ENCODE assay signal across 15 mouse cellular contexts in the genomic region with DNA sequence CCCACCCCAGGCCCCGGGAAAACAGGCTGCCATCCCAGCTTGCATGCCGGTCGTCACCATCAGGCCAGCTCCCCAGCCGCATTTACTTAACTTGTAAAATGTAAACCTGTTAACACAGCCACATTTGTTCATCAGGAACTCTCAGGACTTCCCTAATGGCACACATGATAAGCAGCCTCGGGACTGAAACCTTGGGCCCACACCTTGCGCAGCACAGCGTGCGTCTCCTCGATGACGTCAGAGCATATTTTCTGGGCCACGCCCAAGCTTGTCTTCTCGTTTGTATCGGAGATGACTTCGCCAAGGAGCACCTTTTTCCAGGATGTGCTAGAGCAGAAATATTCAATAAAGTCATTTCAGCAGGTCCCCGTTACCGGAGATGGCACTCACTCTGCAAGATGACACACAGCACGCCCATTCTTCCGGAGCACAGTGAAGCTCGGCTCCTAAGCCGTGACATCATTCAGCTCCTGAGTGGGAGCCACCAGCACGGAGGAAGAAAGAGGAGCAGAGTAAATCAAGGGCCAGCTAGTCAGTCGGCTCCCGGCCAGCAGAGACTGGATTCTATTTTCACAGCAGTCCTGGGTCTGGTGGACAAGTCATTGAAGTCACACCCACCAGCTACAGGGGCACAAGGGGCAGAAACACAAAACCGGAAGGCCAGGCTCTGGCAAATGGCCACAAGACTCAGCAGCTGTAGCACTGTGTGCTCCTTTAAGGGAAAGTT. TPM values are rescaled to one million over a fixed set of nuclear protein-coding genes. Genes with fewer than 3 reads are reported as not detected.
DNase-seq lines count a peak whose midpoint lies in the region; ATAC-seq lines count a peak whose summit lies in the region.
"Had no signal": no experiment of that assay in that cellular context is flagged by ENCODE, and none has a peak within 500 bp of the region (broad histone marks: within the 10 kb centered on the region; RNA-seq: fewer than 3 reads in every experiment).

No protein-coding gene starts in this region.

- no peaks in the 10 kb centered on the region for H3K27me3 ChIP-seq in stomach, embryonic 16.5 days (ENCODE audit: control insufficient read depth, insufficient read depth, low read length)
- H3K27me3 ChIP-seq: forebrain, embryonic 15.5 days; hindbrain, embryonic 12.5 days had no signal

- peaks cover 8% of the 10 kb centered on the region; the same call in 1 of the 2 replicates for H3K4me1 ChIP-seq in stomach, embryonic 16.5 days (ENCODE audit: control insufficient read depth, insufficient read depth, low read length)
- H3K4me1 ChIP-seq: forebrain, embryonic 15.5 days had no signal

- H3K36me3 ChIP-seq in stomach, embryonic 16.5 days (ENCODE audit: control insufficient read depth, insufficient read depth, low read length) = peaks cover 3% of the 10 kb centered on the region; the same call in 1 of the 2 replicates

- H3K4me3 ChIP-seq in stomach, embryonic 16.5 days (replicated peaks; ENCODE audit: low read length) = no peak overlapping the region
- H3K4me3 ChIP-seq: forebrain, embryonic 15.5 days; hindbrain, embryonic 12.5 days had no signal

- H3K9me3 ChIP-seq in stomach, embryonic 16.5 days (replicated peaks; ENCODE audit: control insufficient read depth, low read length) = no peaks in the 10 kb centered on the region
- H3K9me3 ChIP-seq: forebrain, embryonic 15.5 days; hindbrain, embryonic 12.5 days had no signal

- 72% methylated on average over 24 of the region's 24 CpGs for WGBS in stomach, embryonic 16.5 days

- peak; percentile 41 for DNase-seq in kidney, postnatal 10 days
- DNase-seq in kidney, adult 8-10 months = no peak
- DNase-seq in thymus, postnatal 0 days (ENCODE audit: low spot score) = peak; percentile 40
- DNase-seq in thymus, postnatal 4 days = no peak
- DNase-seq in brain, adult 2 months (ENCODE audit: low read depth, low spot score) = peak; percentile 46
- DNase-seq in adrenal gland, adult 2 months = no peak
- no peak for DNase-seq in left cerebral cortex, postnatal 4 days
- DNase-seq: heart, adult 18-20 months had no signal

- peak overlapping the region; percentile 62; the same call in 1 of the 2 replicates for H3K27ac ChIP-seq in stomach, embryonic 16.5 days (ENCODE audit: low read length)
- H3K27ac ChIP-seq: forebrain, embryonic 15.5 days; hindbrain, embryonic 12.5 days had no signal

- peak; percentile 67; the same call in 1 of the 2 replicates for ATAC-seq in stomach, embryonic 16.5 days (ENCODE audit: insufficient read depth, low FRiP score)
- ATAC-seq: forebrain, embryonic 15.5 days had no signal

- intact Hi-C loops in left cerebral cortex, postnatal 4 days (cut with DNase I) = no loop called here

- H3K9ac ChIP-seq in stomach, embryonic 16.5 days (ENCODE audit: low read length) = no peak overlapping the region
- H3K9ac ChIP-seq: forebrain, embryonic 15.5 days had no signal

- no peak overlapping the region for H3K4me2 ChIP-seq in stomach, embryonic 16.5 days (ENCODE audit: low read depth, low read length)
- H3K4me2 ChIP-seq: forebrain, embryonic 15.5 days; hindbrain, embryonic 12.5 days had no signal

RNA-seq across cellular contexts. Expression of a gene that starts 18.7 kb away (rescaled TPM):
- polyA plus RNA-seq in thymus, postnatal 0 days (2015; fragmentation: Nextera tagmentation; extraction: Ambion mirVana) = 61.3 and 71.7 TPM in 2 replicates
- polyA plus RNA-seq in stomach, embryonic 16.5 days (2015; fragmentation: Nextera tagmentation; extraction: Ambion mirVana) = 10.7 and 11.8 TPM in 2 replicates
- total RNA-seq in adrenal gland, adult 2 months (2021) = 1 to 10 TPM; 3.0 to 4.6 TPM
- 8.0 and 10.5 TPM in 2 replicates for polyA plus RNA-seq in adrenal gland, adult 2 months (2012; rRNA removed)
- total RNA-seq in left cerebral cortex, postnatal 4 days (2021) = 10 to 100 TPM; 13.7 to 14.5 TPM

RNA-seq across cellular contexts. Expression of a gene that starts 20.5 kb away (rescaled TPM):
- polyA plus RNA-seq in thymus, postnatal 0 days (2015; fragmentation: Nextera tagmentation; extraction: Ambion mirVana) = 82.5 and 89.5 TPM in 2 replicates
- polyA plus RNA-seq in stomach, embryonic 16.5 days (2015; fragmentation: Nextera tagmentation; extraction: Ambion mirVana) = 149 and 167 TPM in 2 replicates
- total RNA-seq in adrenal gland, adult 2 months (2021) = 10 to 100 TPM; 82.4 to 93.0 TPM
- 114 and 137 TPM in 2 replicates for polyA plus RNA-seq in adrenal gland, adult 2 months (2012; rRNA removed)
- 10 to 100 TPM; 57.6 to 58.1 TPM for total RNA-seq in left cerebral cortex, postnatal 4 days (2021)

RNA-seq across cellular contexts. Expression of a gene that starts 42.8 kb away (rescaled TPM):
- 0.18 and 0.25 TPM in 2 replicates for polyA plus RNA-seq in thymus, postnatal 0 days (2015; fragmentation: Nextera tagmentation; extraction: Ambion mirVana)
- 0.25 and 0.34 TPM in 2 replicates for polyA plus RNA-seq in stomach, embryonic 16.5 days (2015; fragmentation: Nextera tagmentation; extraction: Ambion mirVana)
- 10 to 100 TPM in 1 of 2 experiments, 1 to 10 TPM in 1; 5.4 to 11.7 TPM for total RNA-seq in adrenal gland, adult 2 months (2021)
- not detected in 2 replicates for polyA plus RNA-seq in adrenal gland, adult 2 months (2012; rRNA removed)
- total RNA-seq in left cerebral cortex, postnatal 4 days (2021) = 1 to 10 TPM; 1.6 to 2.5 TPM
- total RNA-seq: ES-E14 had no signal
- polyA plus RNA-seq: forebrain, embryonic 15.5 days; hindbrain, embryonic 12.5 days; limb, embryonic 11.5 days; lung, embryonic 16.5 days; testis, adult 2 months had no signal

Comparison
In these comparisons a context has a peak if more than half of its experiments do, and no peak if none do; other contexts are left out.
1. DNase-seq: peak in kidney, postnatal 10 days (single experiment), thymus, postnatal 0 days (single experiment) and brain, adult 2 months (single experiment); none in kidney, adult 8-10 months (0 of 2), thymus, postnatal 4 days (single experiment), adrenal gland, adult 2 months (single experiment) and left cerebral cortex, postnatal 4 days (single experiment).